ENCODE assay signal across 10 mouse cellular contexts in the genomic region with DNA sequence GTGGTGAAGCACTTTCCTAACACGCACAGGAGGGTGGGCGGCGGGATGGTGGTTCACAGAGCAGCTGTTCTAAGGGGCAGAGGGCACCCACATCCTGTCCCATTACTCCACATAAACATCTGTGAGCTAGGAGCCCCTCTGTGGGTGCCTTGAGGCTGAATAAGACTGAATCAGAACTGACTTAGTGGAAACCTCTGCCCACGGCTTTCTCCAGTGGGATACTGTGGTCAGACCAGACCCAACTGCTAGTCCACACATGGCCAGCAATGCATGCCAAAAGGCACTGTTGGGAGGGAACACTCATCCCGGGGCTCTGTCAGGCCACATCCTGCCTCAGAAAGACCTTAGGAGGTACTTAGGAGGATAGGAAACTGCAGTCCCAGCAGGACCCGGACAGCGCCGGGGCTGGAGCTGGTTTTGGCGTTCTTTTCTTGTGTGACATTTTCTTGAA. TPM values are rescaled to one million over a fixed set of nuclear protein-coding genes. Genes with fewer than 3 reads are reported as not detected.
DNase-seq lines count a peak whose midpoint lies in the region; ATAC-seq lines count a peak whose summit lies in the region.
"Had no signal": no experiment of that assay in that cellular context is flagged by ENCODE, and none has a peak within 500 bp of the region (broad histone marks: within the 10 kb centered on the region; RNA-seq: fewer than 3 reads in every experiment).

No protein-coding gene starts in this region.

- H3K4me1 ChIP-seq in brown adipose tissue, adult 24 weeks (ENCODE audit: control insufficient read depth, insufficient read depth, insufficient read length, low read length), result peaks cover 60% of the 10 kb centered on the region
- H3K4me1 ChIP-seq in intestine, embryonic 16.5 days (ENCODE audit: control insufficient read depth, insufficient read depth, low read length), result peaks cover 48% of the 10 kb centered on the region

- H3K4me2 ChIP-seq in intestine, embryonic 16.5 days (ENCODE audit: low read depth, low read length), result no peak overlapping the region

- intact Hi-C loops in heart, postnatal 25 days (cut with DNase I), result loop anchor here (2.0 to 5.0 kb wide), 2 partner anchors 17 to 35 kb away; no protein-coding TSS in a partner anchor

- no peaks in the 10 kb centered on the region for H3K9me3 ChIP-seq in intestine, embryonic 16.5 days (ENCODE audit: control insufficient read depth, low read length)

- 59% methylated on average over 9 of the region's 9 CpGs for WGBS in intestine, embryonic 16.5 days

- peak overlapping the region; percentile 96 for H3K27ac ChIP-seq in brown adipose tissue, adult 24 weeks (replicated peaks; ENCODE audit: low read depth, low read length)
- H3K27ac ChIP-seq in intestine, embryonic 16.5 days (ENCODE audit: low read length), result 0 out of 2 replicates have a peak overlapping the region, but pooled peaks have one; percentile 12

- peak overlapping the region; percentile 25; the same call in 1 of the 2 replicates for H3K4me3 ChIP-seq in brown adipose tissue, adult 24 weeks (ENCODE audit: insufficient read depth, low read depth, low read length)
- H3K4me3 ChIP-seq in intestine, embryonic 16.5 days (ENCODE audit: low read length), result no peak overlapping the region

- no peak for ATAC-seq in intestine, embryonic 16.5 days

- no peaks in the 10 kb centered on the region for H3K36me3 ChIP-seq in intestine, embryonic 16.5 days (ENCODE audit: control insufficient read depth, insufficient read depth, low read length)

- peak; percentile 53 to 75 for DNase-seq in heart, adult 18-20 months
- no peak for DNase-seq in heart, postnatal 25 days (ENCODE audit: low spot score)
- DNase-seq in 3134 (ENCODE audit: extremely low read depth, insufficient read length, low spot score), result peak; percentile 81
- no peak for DNase-seq in ovary, adult 18-20 months (ENCODE audit: low spot score)
- DNase-seq in cerebellum, adult 18-20 months, result no peak
- DNase-seq in frontal cortex, adult 2 months (ENCODE audit: extremely low spot score in 1 of 2, low spot score in 1 of 2), result no peak
- DNase-seq: layer of hippocampus, postnatal 36 days; midbrain, embryonic 14.5 days had no signal

- H3K9ac ChIP-seq in intestine, embryonic 16.5 days (ENCODE audit: low read depth, low read length), result no peak overlapping the region

- no peaks in the 10 kb centered on the region for H3K27me3 ChIP-seq in intestine, embryonic 16.5 days (replicated peaks; ENCODE audit: control insufficient read depth, insufficient read depth, low read length)

RNA-seq across cellular contexts. Expression of a gene that starts 32.3 kb away (rescaled TPM):
- 10 to 100 TPM; 31.7 to 31.8 TPM for total RNA-seq in heart, adult 18-20 months (2021)
- 10 to 100 TPM; 18.8 to 28.5 TPM for total RNA-seq in heart, postnatal 25 days (2021)
- polyA plus RNA-seq in brown adipose tissue, adult 24 weeks (2012; ENCODE audit: insufficient read depth, insufficient read length, missing spikeins), result 2.8 and 6.0 TPM in 2 replicates
- 0.54 and 0.72 TPM in 2 replicates for polyA plus RNA-seq in intestine, embryonic 16.5 days (2015; fragmentation: Nextera tagmentation; extraction: Ambion mirVana)
- 76.6 and 95.2 TPM in 2 replicates for polyA plus RNA-seq in frontal cortex, adult 2 months (2012; rRNA removed)

RNA-seq across cellular contexts. Expression of a gene that starts 34.0 kb away (rescaled TPM):
- not detected for total RNA-seq in heart, adult 18-20 months (2021)
- not detected for total RNA-seq in heart, postnatal 25 days (2021)
- polyA plus RNA-seq in brown adipose tissue, adult 24 weeks (2012; ENCODE audit: insufficient read depth, insufficient read length, missing spikeins), result not detected in 2 replicates
- 6.4 and 22.4 TPM in 2 replicates for polyA plus RNA-seq in intestine, embryonic 16.5 days (2015; fragmentation: Nextera tagmentation; extraction: Ambion mirVana)
- polyA plus RNA-seq in frontal cortex, adult 2 months (2012; rRNA removed), result 5.5 and 6.1 TPM in 2 replicates

Comparison
In these comparisons a context has a peak if more than half of its experiments do, and no peak if none do; other contexts are left out.
1. DNase-seq: peak in heart, adult 18-20 months (2 of 2) and 3134 (single experiment); none in heart, postnatal 25 days (single experiment), ovary, adult 18-20 months (single experiment), cerebellum, adult 18-20 months (0 of 2) and frontal cortex, adult 2 months (0 of 2).
2. RNA of a gene that starts 32.3 kb away (polyA plus RNA-seq): 76.6 to 95.2 TPM in frontal cortex, adult 2 months; 2.8 to 6.0 TPM in brown adipose tissue, adult 24 weeks and 0.54 to 0.72 TPM in intestine, embryonic 16.5 days; every median in the first group is over 10 times any median in the second.